Mouse (Mus musculus) gastrocnemius, adult 8-10 months (tissue): ENCODE data around the gene Rnf20. TPM values are rescaled to one million over a fixed set of nuclear protein-coding genes. Genes with fewer than 3 reads are reported as not detected.
"Not testable (repeated sequence)": the region's sequence is repeated elsewhere in the genome, so short reads cannot be mapped to it uniquely, and the experiment has no call there.

Source experiments
- DNase-seq, 2 experiments: peaks; one replicate each; pipeline ENCODE4 v3.0.0; 2022; ENCODE audit warnings: low spot score in 2 of 2
- total RNA-seq, 4 experiments: library from RNA; stranded (reverse); gene quantifications; 2 replicates each; pipeline ENCODE4 v1.2.4; 2022

Gene Rnf20
- total RNA-seq: 10 to 100 TPM; 23.0 to 36.2 (median 30.3) TPM

DNA sequence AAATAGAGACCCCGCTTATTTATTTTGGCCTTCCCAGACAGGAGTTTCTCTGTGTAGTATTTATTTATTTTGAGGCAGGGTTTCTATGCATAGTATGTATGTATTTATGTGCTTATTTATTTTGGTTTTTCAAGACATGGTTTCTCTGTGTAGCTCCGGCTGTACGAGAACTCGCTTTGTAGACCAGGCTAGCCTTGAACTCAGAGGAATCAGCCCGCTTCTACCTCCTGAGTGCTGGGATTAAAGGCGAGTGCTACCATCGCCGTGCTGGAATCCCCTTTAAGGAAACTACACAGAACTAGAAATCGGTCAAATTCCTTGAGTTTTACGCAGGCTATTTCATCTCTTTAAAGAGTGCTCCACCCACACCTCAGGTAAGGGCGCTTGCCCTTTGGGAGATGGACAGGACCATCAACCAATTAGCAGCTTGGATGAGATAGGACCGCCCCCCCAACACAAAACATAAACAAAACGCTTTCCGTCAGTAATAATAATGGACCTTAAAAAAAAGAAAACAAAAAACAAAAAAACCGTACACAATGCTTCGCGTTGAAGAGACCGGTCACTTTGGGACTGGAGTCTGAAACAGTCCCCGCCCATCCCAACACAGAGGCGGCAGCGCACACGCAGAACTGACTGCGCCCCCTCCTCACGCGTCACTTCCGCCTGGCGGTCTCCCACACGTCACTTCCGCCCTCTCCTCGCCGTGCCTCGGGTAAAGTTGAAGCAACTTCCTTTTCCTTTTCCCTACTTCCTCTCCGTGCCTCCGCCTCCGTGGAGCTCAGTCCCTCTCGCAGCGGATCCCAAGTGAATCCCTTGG is at the start of gene Rnf20:
Gene Rnf20 (plus strand): TSS at position 688 of the 820 bp plus-strand sequence.
- DNase-seq: peak; percentile 91

DNA sequence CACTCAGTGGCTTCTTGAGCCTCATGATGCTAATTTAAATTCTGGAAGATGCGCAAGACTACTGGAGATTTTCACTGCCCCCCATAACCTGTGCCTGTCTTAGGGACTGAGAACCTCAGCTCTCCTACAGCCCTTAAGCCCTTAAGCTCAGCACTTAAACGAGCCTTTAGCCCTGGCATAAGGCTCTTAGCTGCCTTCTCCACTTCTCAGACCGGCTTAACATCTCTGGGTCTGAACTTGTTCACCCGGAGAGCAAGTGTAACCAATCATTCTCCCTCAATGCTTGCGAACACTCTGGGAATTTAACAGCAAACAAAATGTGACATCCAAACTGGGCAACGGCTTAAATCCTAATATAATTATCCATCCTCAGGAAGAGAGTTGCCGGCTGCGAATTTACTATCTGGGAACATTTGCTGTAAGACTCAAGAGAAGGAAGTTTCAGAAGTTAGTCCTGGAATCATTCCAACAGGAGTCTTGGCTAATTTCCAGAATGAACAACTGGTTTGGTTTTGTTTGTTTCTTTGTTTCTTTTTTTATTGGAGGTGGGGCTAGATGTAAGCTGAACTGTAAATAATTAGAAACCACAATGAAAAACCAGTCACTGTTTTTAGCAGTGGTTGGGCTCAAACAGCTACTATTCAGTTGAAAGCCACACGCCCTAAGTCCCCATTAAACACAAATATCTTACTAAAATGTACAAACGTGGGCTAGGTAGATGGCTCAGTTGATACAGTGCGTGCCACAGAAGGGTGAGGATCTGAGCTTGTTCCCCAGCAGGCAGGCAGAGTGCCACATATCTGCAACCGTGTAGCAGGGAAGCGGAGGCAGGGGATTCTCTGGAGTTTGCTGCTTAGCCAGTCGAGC is 47.6 kb upstream of the Rnf20 start:
- DNase-seq: no peak

DNA sequence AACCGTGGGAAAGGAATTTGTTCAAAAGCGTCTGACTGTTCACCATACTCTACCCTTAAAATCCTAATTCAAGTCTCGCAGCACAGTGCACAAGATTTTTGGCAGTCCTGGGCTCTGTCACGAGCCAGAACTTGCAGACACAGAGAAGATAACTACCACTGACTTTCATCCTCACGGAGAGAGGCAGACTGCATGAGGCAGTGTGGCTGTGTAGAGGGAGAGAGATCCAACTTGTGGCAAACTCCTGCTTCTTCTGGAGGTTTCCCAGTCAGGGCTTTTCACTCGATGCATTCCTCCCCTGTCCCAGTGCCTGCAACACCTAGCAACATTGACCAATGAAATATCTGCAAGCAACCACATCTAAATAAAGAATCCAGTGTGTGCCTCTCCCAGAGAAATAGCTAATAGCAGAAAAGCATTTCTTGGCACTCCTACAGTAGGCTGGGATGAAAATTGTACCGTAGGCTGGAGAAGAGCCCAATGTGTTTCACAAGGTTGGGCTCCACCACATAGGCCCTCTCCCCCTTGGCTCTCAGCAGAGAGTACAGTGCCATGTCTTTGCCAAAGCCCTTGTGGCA is 46.2 kb upstream of the Rnf20 start:
- DNase-seq: peak in 1 of 2 experiments; percentile 7

DNA sequence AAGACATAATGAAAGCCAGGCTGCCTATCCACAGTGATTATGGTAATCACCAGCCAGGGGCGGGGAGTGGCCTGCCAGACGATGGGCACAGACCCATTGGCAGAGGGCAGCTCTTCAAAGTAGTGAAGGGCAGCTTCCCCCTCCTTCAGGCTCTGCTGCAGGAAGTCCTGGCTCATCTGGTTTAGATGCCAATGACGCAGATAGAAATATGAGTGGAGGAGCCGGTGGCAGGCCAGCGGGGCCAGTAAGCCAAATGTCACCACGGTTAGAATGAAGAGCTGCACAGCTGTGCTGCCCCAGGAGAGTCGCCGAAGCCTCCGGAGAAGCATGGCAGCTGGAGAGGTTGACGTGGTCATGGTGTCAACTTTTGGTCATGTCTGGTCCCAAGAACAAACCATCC is 45.0 kb upstream of the Rnf20 start:
- peak; percentile 65 to 80 for DNase-seq

DNA sequence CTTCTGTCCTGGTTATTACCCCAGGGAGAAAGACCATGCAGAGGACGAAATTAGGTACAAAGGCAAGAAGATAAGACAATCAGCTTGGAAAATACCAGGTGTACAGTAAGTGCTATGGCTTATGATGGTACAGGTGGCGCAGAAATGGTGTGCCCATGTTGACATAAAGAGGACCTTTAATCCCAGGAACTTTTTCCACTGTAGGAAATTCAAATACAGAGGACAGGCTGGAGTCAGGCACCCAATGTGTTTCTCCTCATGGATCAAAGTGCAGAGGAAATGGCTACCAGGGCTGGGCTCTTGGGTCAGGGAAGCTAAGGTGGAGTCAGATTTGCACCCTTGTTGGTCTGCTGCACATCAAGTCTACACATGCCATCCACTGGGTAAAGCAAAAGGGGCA is 41.7 kb upstream of the Rnf20 start:
- DNase-seq: no peak

DNA sequence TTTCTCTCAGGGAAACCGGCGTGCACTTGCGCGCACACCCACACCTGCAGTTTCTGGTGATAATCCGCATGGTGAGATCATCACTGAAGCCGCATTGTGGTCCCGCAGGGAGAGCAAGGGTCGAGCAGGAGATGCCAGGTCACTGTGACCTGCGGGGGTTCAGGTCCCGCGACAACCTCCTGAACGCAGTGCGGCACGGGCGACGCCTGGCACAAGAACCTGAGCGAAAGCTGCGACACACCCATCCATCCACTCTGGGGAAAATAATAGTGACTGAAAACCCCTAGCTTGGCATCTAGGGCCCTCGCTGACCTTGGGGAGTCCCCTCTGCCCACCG is 35.0 kb upstream of the Rnf20 start:
- DNase-seq: peak in 1 of 2 experiments; percentile 8

DNA sequence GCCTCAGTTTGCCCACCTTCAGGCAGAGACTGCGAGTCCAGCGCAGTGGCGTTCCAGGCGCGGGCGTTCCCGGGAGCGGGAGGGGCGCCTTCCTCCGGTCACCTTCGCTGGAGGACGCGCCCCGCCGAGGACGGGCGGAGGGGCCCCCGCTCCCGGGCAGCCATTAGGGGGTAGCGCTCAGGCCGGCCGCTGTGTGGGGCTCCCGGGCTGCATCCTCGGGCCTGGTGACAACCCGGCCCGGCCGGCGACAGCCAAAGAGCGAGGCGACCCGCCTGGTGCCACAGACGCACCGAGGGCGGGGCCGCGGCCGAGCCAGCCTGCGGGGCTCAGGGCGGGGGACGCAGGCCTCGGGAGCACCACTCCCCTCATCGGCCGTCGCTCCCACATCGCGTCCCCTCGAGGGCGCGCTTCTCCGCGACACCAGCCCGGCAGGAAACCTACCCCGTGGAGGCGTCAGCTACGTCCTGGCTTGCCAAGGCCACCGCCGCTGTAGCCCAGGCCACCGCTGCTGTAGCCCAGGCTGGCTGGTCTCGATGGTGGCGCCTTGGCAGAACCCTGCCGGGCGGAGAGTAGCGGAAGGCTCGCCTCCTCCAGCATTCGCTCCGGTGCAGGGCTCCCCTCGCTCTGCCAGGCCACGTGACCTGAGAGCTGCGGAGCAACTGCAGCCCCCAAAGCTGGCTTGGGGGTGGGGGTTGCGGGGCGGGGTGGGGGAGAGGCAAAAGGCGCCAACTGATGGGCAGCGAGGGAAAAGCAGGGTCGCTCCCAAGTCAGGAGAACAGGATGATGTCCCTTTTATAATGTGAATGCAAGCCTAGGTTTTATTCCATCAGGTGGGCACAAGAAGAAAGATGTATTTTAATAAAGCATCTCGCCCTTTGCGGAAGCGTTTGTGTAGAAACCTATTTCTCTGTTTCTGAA is 34.4 kb upstream of the Rnf20 start, which contains the start of gene Tmem246:
Gene Tmem246 (minus strand): TSS at position 694 of the 918 bp plus-strand sequence.
- DNase-seq: peak; percentile 62 to 68

DNA sequence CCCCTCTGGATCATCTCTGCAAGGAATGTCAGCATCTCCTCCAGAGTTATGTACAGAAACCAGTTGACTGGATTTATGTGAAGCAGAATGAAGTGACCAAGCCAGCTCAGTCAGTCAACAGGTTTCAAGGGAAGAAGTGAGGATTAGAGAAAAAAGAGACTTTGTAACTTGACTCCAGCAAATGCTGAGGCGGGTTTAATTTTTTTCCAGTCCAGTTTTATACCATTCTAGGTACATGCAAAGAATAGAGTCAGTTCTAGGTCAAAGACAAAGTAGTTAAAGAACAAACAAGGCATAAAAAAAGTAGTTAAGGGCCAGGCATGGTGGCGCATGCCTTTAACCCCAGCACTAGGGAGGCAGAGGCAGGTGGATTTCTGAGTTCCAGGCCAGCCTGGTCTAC is 28.6 kb upstream of the Rnf20 start:
- DNase-seq: no peak

DNA sequence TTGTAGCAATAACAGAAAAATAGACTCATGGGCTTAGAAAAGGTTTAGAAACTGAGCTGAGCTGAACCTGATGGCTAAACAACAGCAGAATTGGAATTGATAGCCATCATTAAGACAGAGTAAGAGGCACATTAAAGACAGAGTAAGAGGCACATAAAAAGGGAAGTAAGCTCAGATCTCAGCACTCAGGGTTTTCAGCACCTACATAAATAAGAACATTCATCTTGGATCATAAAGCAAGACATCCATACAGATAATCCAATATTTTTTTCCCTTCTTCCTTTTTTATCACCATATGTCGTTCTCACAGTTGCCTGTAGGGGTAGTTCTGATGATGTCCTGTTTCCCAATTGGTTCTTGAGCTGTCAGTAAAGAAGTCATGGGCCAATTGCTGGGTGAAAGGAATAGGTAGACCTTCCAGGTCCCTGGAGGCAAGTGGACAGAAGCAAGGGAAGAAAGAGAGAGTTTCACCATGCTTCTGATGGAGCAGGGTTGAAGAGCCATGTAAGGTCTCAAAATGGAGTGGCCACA is 27.7 kb upstream of the Rnf20 start:
- DNase-seq: no peak

DNA sequence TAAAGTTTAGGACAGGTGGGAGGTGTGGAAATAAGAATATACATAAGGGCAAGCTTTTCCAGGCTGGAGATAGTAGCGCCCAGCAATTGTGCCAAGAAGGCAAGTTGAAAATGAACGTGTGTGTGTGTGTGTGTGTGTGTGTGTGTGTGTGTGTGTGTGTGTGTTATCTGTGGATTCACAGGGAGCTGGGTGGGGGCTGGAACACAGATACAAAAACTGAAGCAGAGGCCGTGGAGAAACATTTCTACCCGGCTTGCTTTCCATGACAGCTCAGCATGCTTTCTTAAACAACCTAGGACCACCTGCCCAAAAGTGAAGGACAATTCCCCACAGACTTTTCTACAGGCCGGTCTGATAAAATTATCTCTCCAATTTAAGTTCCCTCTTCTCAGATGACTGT is 27.2 kb upstream of the Rnf20 start:
- DNase-seq: no peak

DNA sequence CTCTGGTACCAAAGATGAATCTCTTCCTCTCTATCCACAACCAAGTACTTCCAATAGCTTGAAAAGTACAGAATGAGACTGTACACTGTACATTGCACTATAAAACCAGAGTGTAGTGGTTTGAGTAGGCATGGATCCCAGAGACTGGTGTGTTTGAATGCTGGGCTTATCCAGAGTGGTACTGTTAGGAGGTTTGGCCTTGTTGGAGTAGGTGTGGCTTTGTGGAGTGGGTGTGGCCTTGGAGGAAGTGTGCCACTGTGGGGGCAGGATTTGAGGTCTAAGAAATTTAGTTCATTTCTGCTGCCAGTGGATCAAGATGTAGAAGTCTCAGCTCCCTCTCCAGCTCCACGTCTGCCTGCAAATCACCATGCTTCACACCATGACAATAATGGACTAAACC is 26.3 kb upstream of the Rnf20 start:
- no peak for DNase-seq

DNA sequence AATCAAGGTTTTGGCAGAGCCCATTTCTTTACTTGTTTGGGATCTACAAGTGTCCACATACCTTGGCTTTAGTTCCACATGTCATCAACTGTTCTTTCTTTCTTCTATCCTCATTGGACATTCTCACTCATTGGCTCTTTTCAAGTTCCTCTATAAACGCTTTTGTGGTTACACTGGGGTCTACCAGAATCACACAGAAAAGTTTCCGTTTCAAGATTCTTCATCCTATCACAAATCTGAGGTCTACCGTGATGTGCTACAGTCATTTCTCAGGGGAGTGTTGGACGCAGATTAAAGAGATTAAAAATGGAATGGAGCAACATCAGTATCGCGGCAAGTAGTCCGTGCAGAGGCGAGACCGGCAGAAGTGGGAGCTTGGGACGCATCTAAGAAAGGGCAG is 14.9 kb upstream of the Rnf20 start:
- DNase-seq: no peak

DNA sequence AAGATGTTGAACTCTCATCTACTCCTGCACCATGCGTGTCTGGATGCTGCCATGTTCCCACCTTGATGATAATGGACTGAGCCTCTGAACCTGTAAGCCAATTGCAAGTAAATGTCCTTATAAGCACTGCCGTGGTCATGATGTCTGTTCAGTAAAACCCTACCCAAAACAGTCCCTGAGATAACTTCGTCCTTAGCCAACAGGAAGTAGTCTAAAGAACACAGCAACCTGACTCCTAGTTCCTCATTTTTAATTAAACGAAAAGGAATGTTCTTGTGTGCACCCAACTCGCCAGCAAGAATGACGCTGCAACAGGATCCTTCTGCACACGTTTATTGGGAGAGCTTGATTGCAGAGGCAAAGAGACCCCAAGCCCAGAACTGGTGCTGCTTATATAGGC is 11.9 kb upstream of the Rnf20 start:
- DNase-seq: not testable (repeated sequence)

DNA sequence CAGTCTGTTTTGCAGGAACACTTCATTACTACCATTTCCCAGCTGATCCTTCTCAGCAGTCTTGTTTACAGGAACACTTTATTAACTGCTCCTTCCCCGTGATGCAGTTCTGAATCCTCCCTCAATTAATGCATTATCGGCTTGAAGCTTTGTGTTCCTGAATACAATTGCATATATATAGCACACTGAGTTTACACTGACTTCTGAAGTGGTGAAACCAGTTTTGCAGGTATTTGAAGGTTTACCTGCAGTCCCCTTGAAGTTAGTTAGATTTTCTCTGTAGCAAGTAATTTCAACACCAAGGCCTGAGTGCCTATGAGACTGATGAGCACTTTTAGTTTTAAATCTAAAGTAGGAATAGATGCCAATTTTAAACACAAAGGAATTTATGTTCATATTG is 9.5 kb upstream of the Rnf20 start:
- no peak for DNase-seq

DNA sequence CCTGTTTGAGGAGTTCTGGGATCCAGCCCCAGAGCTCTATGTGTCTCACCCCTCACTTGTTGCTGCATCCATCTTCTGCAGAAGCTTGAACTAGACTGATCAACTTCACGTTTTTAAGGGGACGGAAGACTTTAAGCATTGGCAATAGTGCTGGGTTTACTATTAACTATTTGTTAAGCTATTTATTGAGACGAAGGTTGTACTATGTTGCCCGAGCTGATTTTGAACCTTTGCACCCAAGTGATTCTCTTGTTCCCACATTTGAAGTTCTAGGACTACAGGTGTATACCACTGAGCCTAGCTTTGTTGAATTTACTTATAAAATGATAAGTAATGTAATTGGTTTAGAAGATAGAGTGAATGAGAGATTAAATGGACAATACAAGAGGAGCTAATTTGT is 7.9 kb upstream of the Rnf20 start:
- no peak for DNase-seq

DNA sequence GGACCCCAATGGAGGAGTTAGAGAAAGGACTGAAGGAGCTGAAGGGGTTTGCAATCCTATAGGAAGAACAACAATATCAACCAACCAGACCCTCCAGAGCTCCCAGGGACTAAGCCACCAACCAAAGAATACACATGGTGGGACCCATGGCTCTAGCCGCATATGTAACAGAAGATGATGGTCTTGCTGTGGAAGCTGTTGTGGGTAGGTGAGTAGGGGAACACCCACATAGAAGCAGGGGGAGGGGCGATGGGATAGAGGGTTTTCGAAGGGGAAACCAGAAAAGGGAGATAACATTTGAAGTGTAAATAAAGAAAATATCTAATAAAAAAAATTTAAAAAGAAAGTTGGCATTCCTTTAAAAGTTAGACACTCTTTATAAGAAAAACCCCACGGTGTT is 6.8 kb upstream of the Rnf20 start:
- DNase-seq: not testable (repeated sequence)

DNA sequence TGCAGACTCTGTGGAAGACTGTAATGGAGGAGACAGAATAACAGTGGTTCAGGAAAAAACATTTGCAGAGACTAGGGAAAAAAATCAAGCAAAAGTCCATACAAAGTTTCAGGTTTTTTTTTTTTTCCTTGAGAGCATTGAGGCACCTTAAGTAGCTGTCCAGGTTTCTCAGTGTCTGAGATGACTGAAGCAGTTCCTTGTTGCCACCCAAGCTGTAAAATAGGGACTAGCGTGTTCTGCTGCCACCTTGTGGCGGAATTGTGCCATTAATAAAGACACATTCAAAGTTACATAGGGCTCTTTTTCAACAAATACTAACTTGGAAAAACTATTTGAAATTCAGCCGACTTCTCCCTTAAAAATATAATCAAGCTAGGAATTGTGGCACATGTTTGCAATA is 4.8 kb upstream of the Rnf20 start:
- peak; percentile 27 to 37 for DNase-seq

DNA sequence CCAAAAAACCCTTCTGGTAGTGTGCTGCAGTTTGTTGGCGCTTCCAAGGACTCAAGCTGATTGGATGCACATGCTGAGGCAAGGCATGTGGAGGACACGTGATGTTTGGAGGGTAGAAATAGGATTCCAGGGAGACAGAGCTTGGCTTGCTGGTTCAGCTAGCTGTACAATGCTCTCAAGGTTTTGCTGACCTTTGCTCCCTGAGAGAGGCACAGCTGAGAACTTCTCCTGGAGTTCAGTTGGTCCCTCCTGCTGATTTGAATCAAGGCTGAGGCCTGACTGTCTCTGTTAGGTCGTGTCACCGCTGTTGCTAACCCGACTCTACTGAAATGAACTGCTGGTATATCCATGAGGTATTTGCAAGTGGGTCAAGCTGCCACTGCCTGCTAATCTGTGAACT is 2.9 kb upstream of the Rnf20 start:
- no peak for DNase-seq

DNA sequence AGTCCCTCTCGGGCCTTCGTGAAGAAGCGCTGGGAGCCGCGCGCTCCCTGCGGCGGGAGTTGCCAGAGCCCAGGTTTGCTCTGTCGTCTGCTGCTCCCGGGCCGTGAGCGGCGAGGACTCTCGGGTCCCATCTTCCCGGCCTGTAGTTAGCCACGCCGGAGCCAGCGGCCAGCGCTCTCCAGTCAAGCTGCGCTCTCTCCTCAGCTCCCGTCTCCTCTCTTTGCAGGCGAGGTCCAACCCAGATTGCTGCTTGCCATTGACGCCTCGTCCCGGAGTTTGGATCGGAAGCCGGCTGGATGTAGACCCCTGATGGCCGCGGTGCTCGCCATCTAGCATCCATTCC is 304 bp downstream of the Rnf20 start:
- DNase-seq: no peak

DNA sequence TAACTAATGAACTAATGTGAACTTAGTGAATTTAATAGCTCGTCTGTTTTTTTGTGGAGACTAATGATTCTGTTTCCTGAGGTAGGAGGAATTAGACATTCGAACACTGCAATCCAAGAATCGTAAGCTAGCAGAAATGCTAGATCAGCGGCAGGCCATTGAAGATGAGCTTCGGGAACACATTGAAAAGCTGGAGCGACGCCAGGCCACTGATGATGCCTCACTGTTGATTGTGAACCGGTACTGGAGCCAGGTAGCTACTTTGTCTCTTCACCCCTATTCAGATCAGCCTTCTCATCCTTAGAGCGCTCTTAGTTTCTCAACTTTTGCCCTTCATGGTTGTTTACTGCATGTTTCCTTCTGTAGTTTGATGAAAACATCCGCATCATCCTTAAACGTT is 6.0 kb downstream of the Rnf20 start:
- no peak for DNase-seq

DNA sequence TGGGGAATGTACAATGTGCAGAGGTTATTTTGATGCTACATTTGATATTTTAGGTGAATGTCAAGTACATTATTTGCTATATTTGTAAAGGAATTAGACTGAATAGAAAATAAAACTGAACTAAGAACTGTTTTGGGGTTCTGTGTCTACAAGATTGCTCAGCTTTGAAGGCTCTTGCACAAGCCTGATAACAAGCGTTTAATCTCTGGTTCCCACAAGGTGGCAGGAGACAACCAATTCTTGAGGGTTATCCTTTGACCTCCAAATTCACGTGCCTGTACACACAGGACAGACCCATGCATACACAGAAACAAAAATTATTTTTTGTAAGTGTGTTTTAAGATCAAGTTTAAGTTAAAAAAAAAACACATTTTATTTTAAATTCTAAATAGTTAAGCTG is 8.1 kb downstream of the Rnf20 start:
- DNase-seq: no peak
